Mouse (Mus musculus): ENCODE data around the gene Rufy1. TPM values are rescaled to one million over a fixed set of nuclear protein-coding genes. Genes with fewer than 3 reads are reported as not detected.

Gene Rufy1
- polyA plus RNA-seq, 1 experiment from 2014 or later, result 20.9 TPM

GRCm38 (mm10) chr11:50415563-50416241 lies 15.2 kb downstream of the Rufy1 start:
- Histone ChIP-seq H3K27me3 (ENCODE audit: insufficient read depth, poor library complexity, severe bottlenecking) (no peaks in the 10 kb centered on the region), H3K27ac (no peak overlapping the region), H3K4me1 (replicated peaks) (no peaks in the 10 kb centered on the region), H3K4me3 (no peak overlapping the region), H3K36me3 (peaks cover 76% of the 10 kb centered on the region), H3K9me3 (no peaks in the 10 kb centered on the region)
- no peak for DNase-seq (ENCODE audit: low spot score)
- 91% methylated on average over 6 of the region's 6 CpGs for WGBS

DNA sequence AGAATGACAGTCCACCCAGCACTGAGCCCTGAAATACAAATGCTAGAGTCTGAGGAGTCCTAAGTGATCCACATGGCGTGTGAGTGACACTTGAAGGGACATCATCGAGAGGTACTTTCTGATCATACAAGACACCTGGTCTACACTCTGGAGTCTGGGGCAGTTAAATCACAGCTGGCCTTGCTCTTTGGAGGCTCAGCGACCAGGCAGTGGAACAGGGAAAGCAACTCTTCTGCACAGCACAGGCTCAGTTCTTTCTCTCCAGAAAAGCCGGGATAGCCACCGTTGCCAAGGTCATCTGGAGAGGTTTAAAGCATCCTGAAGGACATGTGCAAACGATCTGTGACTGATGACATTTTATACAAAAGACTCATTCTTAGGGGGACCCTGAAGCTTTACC lies 23.7 kb downstream of the Rufy1 start:
- H3K36me3 ChIP-seq, result peaks cover 79% of the 10 kb centered on the region
- H3K27ac ChIP-seq, result no peak overlapping the region
- H3K4me3 ChIP-seq, result no peak overlapping the region
- no peaks in the 10 kb centered on the region for H3K27me3 ChIP-seq (ENCODE audit: insufficient read depth, poor library complexity, severe bottlenecking)
- H3K4me1 ChIP-seq (replicated peaks), result no peaks in the 10 kb centered on the region
- no peak for DNase-seq (ENCODE audit: low spot score)
- WGBS, result 81% methylated on average over 6 of the region's 6 CpGs
- no peaks in the 10 kb centered on the region for H3K9me3 ChIP-seq

DNA sequence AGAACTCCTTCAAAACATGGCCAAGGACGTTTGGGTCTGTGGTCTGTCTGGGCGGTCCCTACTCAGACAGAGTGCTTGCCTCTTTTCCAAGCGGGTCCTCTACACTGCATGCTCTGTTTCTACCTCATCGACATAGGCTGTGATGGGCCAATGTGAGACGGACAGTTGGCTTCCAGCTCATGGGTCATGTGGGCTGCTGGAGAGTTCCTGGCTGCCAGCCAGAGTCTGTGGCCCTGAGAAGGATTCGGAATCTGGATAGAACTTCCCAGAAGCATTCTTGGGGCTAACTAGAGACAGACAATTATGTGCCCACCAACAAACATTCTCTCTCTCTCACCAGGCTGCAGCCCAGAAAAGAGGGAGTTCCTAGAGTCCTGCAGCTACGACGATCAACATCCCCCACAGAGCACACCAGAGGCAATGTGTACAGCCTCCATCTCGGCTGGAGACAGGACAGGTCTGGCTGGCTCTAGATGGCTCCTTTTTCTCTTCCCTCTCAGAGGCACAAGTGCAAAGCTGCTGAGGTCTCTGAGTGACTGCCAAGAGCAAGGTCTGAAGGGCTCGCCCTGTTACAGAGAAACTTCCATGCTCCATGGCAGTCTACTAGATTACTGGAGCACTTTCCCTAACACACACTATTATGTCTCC lies 27.4 kb downstream of the Rufy1 start:
- no peaks in the 10 kb centered on the region for H3K27me3 ChIP-seq (ENCODE audit: insufficient read depth, poor library complexity, severe bottlenecking)
- no peaks in the 10 kb centered on the region for H3K9me3 ChIP-seq
- no peak overlapping the region for H3K4me3 ChIP-seq
- 86% methylated on average over 10 of the region's 10 CpGs for WGBS
- H3K27ac ChIP-seq, result no peak overlapping the region
- H3K36me3 ChIP-seq, result peaks cover 85% of the 10 kb centered on the region
- no peak for DNase-seq (ENCODE audit: low spot score)
- H3K4me1 ChIP-seq (replicated peaks), result no peaks in the 10 kb centered on the region

- no peaks in the 10 kb centered on the region for H3K27me3 ChIP-seq (ENCODE audit: insufficient read depth, poor library complexity, severe bottlenecking)
- peaks cover 92% of the 10 kb centered on the region for H3K36me3 ChIP-seq
- peaks cover 9% of the 10 kb centered on the region; the same call in 1 of the 2 replicates for H3K4me1 ChIP-seq (replicated peaks)
- no peak overlapping the region for H3K4me3 ChIP-seq
- WGBS, result 93% methylated on average over 3 of the region's 3 CpGs
- H3K9me3 ChIP-seq, result no peaks in the 10 kb centered on the region
- no peak for DNase-seq (ENCODE audit: low spot score)
- no peak overlapping the region for H3K27ac ChIP-seq
Measured at GRCm38 (mm10) chr11:50402481-50402880, 28.4 kb downstream of the Rufy1 start.

DNA sequence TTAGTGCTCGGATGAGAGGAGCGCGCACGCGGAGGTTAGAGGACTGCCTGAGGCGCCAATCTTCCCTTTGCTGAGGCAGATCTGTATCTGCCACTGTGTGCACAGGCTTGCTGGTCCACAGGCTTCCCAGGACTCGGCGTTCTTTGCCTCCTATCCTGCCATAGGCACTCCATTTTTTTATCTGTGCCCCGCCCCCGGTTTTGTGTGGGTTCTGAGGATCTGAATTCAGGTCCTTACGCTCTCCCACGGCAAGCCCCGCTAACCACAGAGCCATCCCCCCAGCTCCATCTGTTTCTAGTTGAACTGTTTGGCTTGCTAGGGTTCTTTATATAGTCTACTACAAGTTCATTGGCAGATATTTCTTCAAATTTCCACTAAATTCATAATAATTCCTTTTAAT lies 32.1 kb downstream of the Rufy1 start:
- WGBS, result 91% methylated on average over 13 of the region's 13 CpGs
- peaks cover 93% of the 10 kb centered on the region for H3K36me3 ChIP-seq
- no peak for DNase-seq (ENCODE audit: low spot score)
- H3K4me1 ChIP-seq (replicated peaks), result peaks cover 18% of the 10 kb centered on the region; the same call in 1 of the 2 replicates
- H3K27me3 ChIP-seq (ENCODE audit: insufficient read depth, poor library complexity, severe bottlenecking), result no peaks in the 10 kb centered on the region
- H3K9me3 ChIP-seq, result no peaks in the 10 kb centered on the region
- H3K4me3 ChIP-seq, result no peak overlapping the region
- H3K27ac ChIP-seq, result no peak overlapping the region

DNA sequence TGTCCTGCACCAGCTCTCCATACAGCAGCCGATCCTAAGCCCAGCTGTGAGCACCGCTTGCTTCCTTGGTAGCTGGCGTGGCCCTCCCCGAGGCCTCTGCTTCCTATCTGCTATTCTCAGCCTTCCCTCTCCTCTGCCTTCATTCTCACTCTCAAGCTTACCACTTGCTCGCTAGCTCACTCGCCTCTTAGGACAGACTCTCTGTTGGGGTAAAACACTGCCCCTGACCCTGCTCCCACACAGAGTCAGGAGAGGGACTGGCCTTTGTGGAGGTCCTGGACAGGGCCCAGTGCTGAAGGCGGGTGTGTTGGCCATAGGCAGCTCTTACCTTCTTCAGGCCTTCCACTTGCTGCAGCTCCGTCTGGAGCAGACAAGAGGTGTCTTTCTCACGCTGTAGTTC lies 33.6 kb downstream of the Rufy1 start:
- Histone ChIP-seq H3K27me3 (ENCODE audit: insufficient read depth, poor library complexity, severe bottlenecking) (no peaks in the 10 kb centered on the region), H3K36me3 (peaks cover 92% of the 10 kb centered on the region), H3K27ac (peak overlapping the region; percentile 63; the same call in 1 of the 2 replicates), H3K4me3 (no peak overlapping the region), H3K9me3 (no peaks in the 10 kb centered on the region), H3K4me1 (replicated peaks) (peaks cover 18% of the 10 kb centered on the region; the same call in 1 of the 2 replicates)
- 84% methylated on average over 9 of the region's 9 CpGs for WGBS
- no peak for DNase-seq (ENCODE audit: low spot score)

GRCm38 (mm10) chr11:50396766-50397307 lies 34.1 kb downstream of the Rufy1 start:
- Histone ChIP-seq H3K36me3 (peaks cover 92% of the 10 kb centered on the region), H3K27me3 (ENCODE audit: insufficient read depth, poor library complexity, severe bottlenecking) (no peaks in the 10 kb centered on the region), H3K4me1 (replicated peaks) (peaks cover 18% of the 10 kb centered on the region; the same call in 1 of the 2 replicates), H3K4me3 (no peak overlapping the region), H3K27ac (no peak overlapping the region), H3K9me3 (no peaks in the 10 kb centered on the region)
- WGBS, result 77% methylated on average over 11 of the region's 11 CpGs
- peak; percentile 26 for DNase-seq (ENCODE audit: low spot score)

DNA sequence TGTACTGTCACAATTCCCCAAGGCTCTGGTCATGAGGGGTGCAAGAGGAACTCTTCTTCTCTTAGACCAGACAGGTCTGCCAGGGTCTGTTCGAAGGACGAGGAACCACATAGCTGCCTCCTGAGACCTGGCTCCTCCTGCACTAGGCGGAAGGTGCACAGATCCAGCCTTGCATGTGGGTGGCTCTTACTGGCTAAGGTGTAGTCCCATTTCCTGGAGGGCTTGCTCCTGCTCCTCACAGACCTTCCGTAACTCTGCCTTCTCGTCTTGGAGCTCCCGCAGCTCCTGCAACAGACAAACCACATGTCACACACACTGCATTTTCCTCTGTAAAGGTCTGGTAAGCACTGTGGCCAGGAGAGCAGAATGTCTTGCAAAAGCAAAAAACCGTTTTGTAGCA lies 36.2 kb downstream of the Rufy1 start:
- no peak overlapping the region for H3K4me3 ChIP-seq
- H3K36me3 ChIP-seq, result peaks cover 90% of the 10 kb centered on the region
- 93% methylated on average over 7 of the region's 7 CpGs for WGBS
- no peak overlapping the region for H3K27ac ChIP-seq
- peaks cover 18% of the 10 kb centered on the region; the same call in 1 of the 2 replicates for H3K4me1 ChIP-seq (replicated peaks)
- DNase-seq (ENCODE audit: low spot score), result no peak
- H3K27me3 ChIP-seq (ENCODE audit: insufficient read depth, poor library complexity, severe bottlenecking), result no peaks in the 10 kb centered on the region
- H3K9me3 ChIP-seq, result no peaks in the 10 kb centered on the region

GRCm38 (mm10) chr11:50393306-50393705 lies 37.6 kb downstream of the Rufy1 start:
- Histone ChIP-seq H3K4me3 (no peak overlapping the region), H3K27me3 (ENCODE audit: insufficient read depth, poor library complexity, severe bottlenecking) (no peaks in the 10 kb centered on the region), H3K9me3 (no peaks in the 10 kb centered on the region), H3K4me1 (replicated peaks) (peaks cover 17% of the 10 kb centered on the region; the same call in 1 of the 2 replicates), H3K27ac (no peak overlapping the region), H3K36me3 (peaks cover 87% of the 10 kb centered on the region)
- no peak for DNase-seq (ENCODE audit: low spot score)
- WGBS, result 91% methylated on average over 6 of the region's 6 CpGs

DNA sequence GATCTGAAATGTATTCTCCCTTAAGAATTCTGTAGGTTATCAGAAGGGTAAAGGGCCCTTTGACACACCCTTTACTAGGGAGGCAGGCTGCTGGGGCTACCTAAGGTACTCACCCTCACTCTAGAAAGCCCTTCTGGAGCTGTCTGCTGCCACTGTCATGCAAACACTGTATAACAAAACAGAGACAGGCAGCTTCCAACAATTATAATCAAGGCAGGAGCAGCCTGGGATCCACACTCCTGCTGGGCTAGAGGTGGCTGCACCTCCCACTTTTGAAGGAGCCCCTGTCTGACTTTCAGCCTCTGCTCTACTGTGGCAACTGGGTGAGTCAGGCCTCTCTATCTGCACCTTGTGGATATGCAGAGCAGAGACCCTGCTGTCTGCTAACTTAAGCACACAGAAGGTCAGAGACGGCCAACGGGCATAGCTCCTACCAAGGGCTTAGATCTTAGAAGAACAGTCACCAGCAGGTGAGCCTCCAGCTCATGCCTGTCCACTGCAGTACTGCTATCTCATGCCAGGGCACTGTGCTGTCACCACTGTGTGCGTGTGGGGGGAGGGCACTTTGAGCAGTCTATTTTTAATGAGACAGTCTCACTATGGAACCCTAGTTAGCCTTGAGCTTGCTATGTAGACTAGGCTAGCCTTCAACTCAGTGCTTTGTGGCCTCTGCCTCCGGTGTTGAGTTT lies 39.5 kb downstream of the Rufy1 start:
- H3K27ac ChIP-seq, result no peak overlapping the region
- no peak for DNase-seq (ENCODE audit: low spot score)
- WGBS, result 89% methylated on average over 4 of the region's 4 CpGs
- H3K9me3 ChIP-seq, result no peaks in the 10 kb centered on the region
- H3K27me3 ChIP-seq (ENCODE audit: insufficient read depth, poor library complexity, severe bottlenecking), result no peaks in the 10 kb centered on the region
- peaks cover 87% of the 10 kb centered on the region for H3K36me3 ChIP-seq
- no peak overlapping the region for H3K4me3 ChIP-seq
- H3K4me1 ChIP-seq (replicated peaks), result no peaks in the 10 kb centered on the region

DNA sequence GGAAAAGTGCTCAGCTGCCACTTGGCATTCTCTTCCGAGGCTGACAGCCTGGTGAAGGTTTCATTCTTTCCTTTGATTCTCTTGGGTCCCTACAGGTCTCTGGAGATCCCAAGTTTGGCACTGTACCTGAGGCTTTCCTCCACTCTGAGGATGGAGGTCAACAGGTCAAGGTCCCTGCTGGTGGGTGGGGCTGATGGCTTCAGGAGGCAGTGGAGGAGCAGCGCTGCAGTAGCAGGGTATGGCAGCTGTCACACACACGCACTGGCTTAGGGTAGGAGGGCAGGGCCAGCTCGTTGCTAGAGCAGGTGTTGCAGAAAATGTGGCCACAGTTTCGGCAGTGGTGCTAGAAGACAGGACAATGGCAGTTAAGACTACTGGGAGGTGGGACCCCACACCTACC lies 41.3 kb downstream of the Rufy1 start:
- H3K27me3 ChIP-seq (ENCODE audit: insufficient read depth, poor library complexity, severe bottlenecking), result no peaks in the 10 kb centered on the region
- no peak for DNase-seq (ENCODE audit: low spot score)
- H3K4me3 ChIP-seq, result no peak overlapping the region
- WGBS, result 77% methylated on average over 5 of the region's 5 CpGs
- H3K27ac ChIP-seq, result no peak overlapping the region
- peaks cover 94% of the 10 kb centered on the region for H3K36me3 ChIP-seq
- no peaks in the 10 kb centered on the region for H3K9me3 ChIP-seq
- H3K4me1 ChIP-seq (replicated peaks), result no peaks in the 10 kb centered on the region

DNA sequence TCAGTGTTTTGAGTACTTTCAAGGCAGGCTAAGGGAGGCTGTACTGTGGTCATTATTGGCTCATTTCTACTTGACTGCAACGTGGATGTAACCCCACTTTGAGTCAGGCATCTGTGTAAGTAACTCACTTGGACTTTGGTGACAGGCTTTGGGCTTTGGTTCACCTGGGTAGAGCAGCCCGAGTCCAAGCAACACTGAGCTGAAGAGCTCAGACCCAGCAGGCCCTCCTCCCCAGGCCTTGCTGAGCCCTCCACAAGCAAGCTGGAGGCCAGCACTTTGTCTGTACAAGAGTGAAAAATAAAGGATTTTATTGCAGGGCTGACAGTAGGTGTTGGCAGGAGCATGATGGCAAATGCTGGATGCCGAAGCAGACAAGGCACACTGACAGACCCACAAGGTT lies 41.9 kb downstream of the Rufy1 start:
- no peak for DNase-seq (ENCODE audit: low spot score)
- Histone ChIP-seq H3K27ac (no peak overlapping the region), H3K9me3 (no peaks in the 10 kb centered on the region), H3K4me1 (replicated peaks) (no peaks in the 10 kb centered on the region), H3K36me3 (peaks cover 94% of the 10 kb centered on the region), H3K27me3 (ENCODE audit: insufficient read depth, poor library complexity, severe bottlenecking) (no peaks in the 10 kb centered on the region), H3K4me3 (no peak overlapping the region)
- 82% methylated on average over 3 of the region's 3 CpGs for whole genome bisulfite sequencing
